Mouse (Mus musculus) right cerebral cortex, postnatal 10 days (tissue): Measurements from ENCODE around the gene Greb1.

Experiments used
- DNase-seq, 2 experiments: peaks; one replicate each; pipeline ENCODE4 v3.0.0; 2021; ENCODE audit warnings: low spot score in 2 of 2

Greb1 gene

DNA sequence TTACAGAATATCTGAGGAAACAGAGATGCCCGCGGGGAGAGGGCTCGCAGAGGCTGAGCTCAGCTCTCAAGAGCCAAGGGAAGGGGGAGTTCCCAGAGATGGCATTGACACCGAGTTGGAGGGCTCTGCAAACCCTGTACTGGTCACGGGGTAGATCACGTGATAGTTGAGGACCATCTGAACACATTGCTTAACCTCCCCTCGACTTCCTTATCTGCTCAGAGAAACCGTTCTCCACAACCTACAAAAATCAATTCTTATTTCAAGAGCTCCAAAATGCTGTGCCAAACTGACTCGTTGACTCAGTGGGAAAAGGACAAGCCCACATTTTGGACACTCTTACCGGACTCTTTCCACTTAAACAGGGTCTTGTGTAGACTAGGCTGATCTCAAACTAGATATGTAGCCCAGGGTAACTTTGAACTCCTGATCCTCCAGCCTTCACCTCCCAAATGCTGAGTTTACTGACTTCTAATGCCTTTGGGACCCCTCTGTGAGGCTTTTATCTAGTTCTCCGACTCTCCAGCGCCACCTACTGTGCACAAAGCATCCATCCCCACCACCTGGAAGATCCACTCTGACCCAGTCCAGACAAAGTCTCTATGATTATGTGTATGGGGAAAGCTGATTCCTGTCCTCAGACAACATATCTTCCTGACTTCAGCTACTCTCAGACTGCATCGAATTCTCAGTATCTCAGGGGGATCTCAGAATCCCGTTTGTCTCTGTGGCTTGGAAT is 166.4 kb downstream of the Greb1 start:
- peak in 1 of 2 experiments; percentile 73 for DNase-seq

- no peak for DNase-seq
Measured at GRCm38 (mm10) chr12:16633235-16633634, 167.5 kb downstream of the Greb1 start.

- no peak for DNase-seq
Measured at GRCm38 (mm10) chr12:16631423-16631822, 169.3 kb downstream of the Greb1 start.

DNA sequence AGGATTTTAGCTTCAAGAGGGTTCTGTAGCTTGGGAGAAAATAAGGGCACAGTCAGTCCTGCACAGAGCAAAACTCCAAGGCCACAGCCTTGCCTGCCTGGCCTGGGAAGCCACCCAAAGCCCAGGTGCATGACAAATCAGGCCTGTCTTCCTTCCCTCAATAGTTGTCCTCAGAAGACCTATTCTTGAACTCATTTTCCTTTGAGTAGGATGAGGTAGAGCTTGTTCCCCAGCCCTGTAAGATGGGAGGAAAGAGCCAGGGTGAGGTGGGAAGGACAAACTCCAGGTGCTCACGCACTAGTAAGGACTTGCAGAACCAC is 169.9 kb downstream of the Greb1 start:
- DNase-seq = no peak

DNA sequence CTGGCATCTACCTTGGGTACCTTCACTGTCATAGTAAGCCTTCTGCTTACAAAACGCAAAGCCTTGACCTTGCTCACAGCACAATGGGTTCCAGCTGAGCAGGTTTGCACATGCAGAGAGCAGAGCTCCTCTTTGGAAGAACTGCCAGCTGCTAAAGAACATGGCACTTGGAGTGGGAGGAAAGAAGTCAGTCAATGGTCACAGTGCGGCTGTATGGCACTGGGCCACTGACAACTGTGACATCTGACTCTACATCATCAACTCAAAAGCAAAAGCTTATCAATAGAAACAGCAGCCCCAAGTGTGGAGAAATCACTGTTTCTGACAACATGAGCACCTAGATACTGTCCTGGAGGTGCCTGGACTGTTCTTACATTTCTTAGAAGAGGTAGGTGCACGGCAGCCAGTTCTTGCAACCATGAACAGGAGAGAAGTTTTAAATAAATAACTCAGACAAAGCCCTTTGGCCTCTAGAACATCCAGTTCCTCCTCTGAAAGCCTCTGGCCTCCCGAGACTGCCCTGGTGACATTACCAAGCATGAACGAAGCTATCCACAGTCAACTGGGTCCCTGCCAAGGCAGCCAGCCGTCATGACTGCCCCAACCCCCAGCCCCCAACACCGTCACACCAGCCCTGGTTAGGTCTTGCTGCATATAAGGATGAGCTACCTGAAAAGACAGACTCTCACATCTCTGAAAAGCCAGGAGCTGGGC is 170.4 kb downstream of the Greb1 start:
- DNase-seq = no peak
